In the genomic region with DNA sequence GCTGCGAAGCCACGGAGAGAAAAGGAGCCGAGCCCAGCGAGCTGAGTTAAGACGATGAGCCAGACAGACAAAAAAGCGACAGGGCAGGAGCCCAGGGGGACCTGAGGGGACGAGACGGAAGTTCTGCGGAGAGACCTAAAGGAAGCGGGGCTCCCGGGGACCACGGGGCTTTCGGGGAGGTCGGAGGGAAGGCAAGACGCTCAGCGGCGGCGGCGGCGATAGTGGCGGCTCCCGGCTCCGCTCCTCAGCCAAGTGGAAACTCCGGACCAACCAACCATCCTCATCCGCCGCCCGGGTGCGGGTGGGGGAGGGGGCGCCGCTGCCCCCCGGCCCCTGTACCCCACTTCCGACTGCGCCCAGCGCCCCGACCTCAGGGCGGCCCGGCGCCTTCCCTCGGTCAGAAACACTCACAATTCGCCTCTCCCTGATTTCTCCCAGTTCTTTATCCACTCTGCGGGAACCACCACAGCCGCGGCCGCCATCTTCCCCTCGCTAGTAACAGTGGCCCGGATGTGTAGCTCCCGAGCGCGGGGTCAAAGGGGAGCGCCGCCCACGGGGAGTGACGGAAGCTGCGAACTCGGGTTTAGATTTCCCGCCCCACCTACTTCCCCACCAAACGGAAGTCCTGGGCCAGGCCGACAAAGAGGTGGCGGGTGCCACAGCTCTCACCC, we compare ENCODE assay signal across 8 mouse cellular contexts. TPM values are rescaled to one million over a fixed set of nuclear protein-coding genes. Genes with fewer than 3 reads are reported as not detected.
A peak's percentile ranks its signal among the peaks of the same experiment; 100 is the strongest.
DNase-seq lines count a peak whose midpoint lies in the region; ATAC-seq and TF ChIP-seq lines count a peak whose summit lies in the region.

No protein-coding gene starts in this region.

- peak overlapping the region; percentile 96 for H3K9ac ChIP-seq in ES-Bruce4 (ENCODE audit: low read depth, poor library complexity, severe bottlenecking)
- H3K9ac ChIP-seq in forebrain, embryonic 14.5 days (ENCODE audit: low read length), result peak overlapping the region; percentile 71

- intact Hi-C loops in heart, postnatal 25 days (cut with DNase I), result loop anchor here (10.0 kb wide), 1 partner anchor 153 kb away; no protein-coding TSS in a partner anchor

- no peak for TF ChIP-seq EP300 in ES-Bruce4 (IDR thresholded peaks at IDR 0.05; ENCODE audit: insufficient read depth, low read depth, low read length)

- H3K4me3 ChIP-seq in ES-Bruce4 (ENCODE audit: low read depth, low read length), result peak overlapping the region; percentile 97
- peak overlapping the region; percentile 52 for H3K4me3 ChIP-seq in forebrain, embryonic 14.5 days (ENCODE audit: low read depth, low read length)
- peak overlapping the region; percentile 74 for H3K4me3 ChIP-seq in lung, adult 2 months (replicated peaks; ENCODE audit: extremely low read depth, low read depth, low read length)

- peak; percentile 97 for ATAC-seq in cerebellum, adult (ENCODE audit: insufficient number of reproducible peaks, low FRiP score, low TSS enrichment)
- peak; percentile 99 for ATAC-seq in forebrain, embryonic 14.5 days
- peak; percentile 99 for ATAC-seq in neutrophil, adult 5-6 weeks (ENCODE audit: extremely low read depth, insufficient number of reproducible peaks, low FRiP score, poor library complexity, severe bottlenecking)

- no peaks in the 10 kb centered on the region for H3K36me3 ChIP-seq in ES-Bruce4 (ENCODE audit: control insufficient read depth, insufficient read depth, low read length, poor library complexity, severe bottlenecking)
- no peaks in the 10 kb centered on the region for H3K36me3 ChIP-seq in forebrain, embryonic 14.5 days (ENCODE audit: control insufficient read depth, insufficient read depth, low read length)

- H3K4me1 ChIP-seq in ES-Bruce4 (ENCODE audit: control insufficient read depth, insufficient read depth, low read length), result no peaks in the 10 kb centered on the region
- H3K4me1 ChIP-seq in forebrain, embryonic 14.5 days (ENCODE audit: control insufficient read depth, insufficient read depth, low read length), result no peaks in the 10 kb centered on the region
- H3K4me1 ChIP-seq in lung, adult 2 months (ENCODE audit: control insufficient read depth, insufficient read depth, low read length), result no peaks in the 10 kb centered on the region; the same call in 1 of the 2 replicates

- 30% methylated on average over 52 of the region's 59 CpGs for WGBS in forebrain, embryonic 14.5 days
- 24% methylated on average over 59 of the region's 59 CpGs for WGBS in lung, adult 2 months

- TF ChIP-seq POLR2A in ES-Bruce4 (IDR thresholded peaks at IDR 0.05; ENCODE audit: insufficient read depth, low read length), result no peak
- TF ChIP-seq POLR2A in lung, adult 2 months (IDR thresholded peaks at IDR 0.05; ENCODE audit: borderline replicate concordance, extremely low read depth, low read depth, low read length), result peak; percentile 73; the same call in 1 of the 2 replicates

- H3K27ac ChIP-seq in ES-Bruce4 (ENCODE audit: insufficient read depth, low read length), result no peak overlapping the region
- peak overlapping the region; percentile 84 for H3K27ac ChIP-seq in forebrain, embryonic 14.5 days (ENCODE audit: low read depth, low read length)

- no peak for TF ChIP-seq CTCF in ES-Bruce4 (IDR thresholded peaks at IDR 0.05; ENCODE audit: low read depth, low read length)
- no peak for TF ChIP-seq CTCF in lung, adult 2 months (IDR thresholded peaks at IDR 0.05; ENCODE audit: insufficient read depth, low read length)

- no peaks in the 10 kb centered on the region for H3K9me3 ChIP-seq in ES-Bruce4 (replicated peaks; ENCODE audit: control insufficient read depth, insufficient read depth, low read length, poor library complexity, severe bottlenecking)
- no peaks in the 10 kb centered on the region for H3K9me3 ChIP-seq in forebrain, embryonic 14.5 days (replicated peaks; ENCODE audit: control insufficient read depth, low read length)

- DNase-seq in forebrain, embryonic 14.5 days (ENCODE audit: low spot score), result peak; percentile 92
- DNase-seq in heart, postnatal 25 days (ENCODE audit: low spot score), result peak; percentile 81
- peak; percentile 81 to 91 for DNase-seq in layer of hippocampus, adult 18-20 months (ENCODE audit: low spot score in 2 of 2)
- peak; percentile 79 for DNase-seq in lung, adult 2 months
- DNase-seq in thymus, adult 18-20 months, result peak; percentile 76 to 84

- no peaks in the 10 kb centered on the region for H3K27me3 ChIP-seq in ES-Bruce4 (ENCODE audit: control insufficient read depth, insufficient read depth, low read length, poor library complexity, severe bottlenecking)
- H3K27me3 ChIP-seq in forebrain, embryonic 14.5 days (replicated peaks; ENCODE audit: control insufficient read depth, insufficient read depth, low read length), result no peaks in the 10 kb centered on the region

- peak overlapping the region; percentile 62 for H3K4me2 ChIP-seq in forebrain, embryonic 14.5 days (ENCODE audit: low read length)

RNA-seq across cellular contexts. Expression of a gene that starts 8.9 kb away (rescaled TPM):
- 116 and 128 TPM in 2 replicates for polyA plus RNA-seq in ES-Bruce4 (2011; ENCODE audit: insufficient read depth, insufficient read length, low read depth, missing spikeins)
- polyA plus RNA-seq in forebrain, embryonic 14.5 days (2014; fragmentation: Nextera tagmentation; extraction: Ambion mirVana), result 93.3 and 114 TPM in 2 replicates
- 10 to 100 TPM; 24.5 to 27.4 TPM for total RNA-seq in heart, postnatal 25 days (2021)
- total RNA-seq in layer of hippocampus, adult 18-20 months (2021), result 10 to 100 TPM; 46.8 to 48.2 TPM
- polyA plus RNA-seq in lung, adult 2 months (2012; rRNA removed), result 3.9 and 9.5 TPM in 2 replicates
- 144 and 169 TPM in 2 replicates for total RNA-seq in neutrophil, adult 5-6 weeks (2017)
